Mouse (Mus musculus): Measurements from ENCODE around the gene C1galt1. TPM values are rescaled to one million over a fixed set of nuclear protein-coding genes. Genes with fewer than 3 reads are reported as not detected.
A peak's percentile ranks its signal among the peaks of the same experiment; 100 is the strongest.

C1galt1 gene
- polyA plus RNA-seq, 1 experiment, result 4.7 TPM

DNA sequence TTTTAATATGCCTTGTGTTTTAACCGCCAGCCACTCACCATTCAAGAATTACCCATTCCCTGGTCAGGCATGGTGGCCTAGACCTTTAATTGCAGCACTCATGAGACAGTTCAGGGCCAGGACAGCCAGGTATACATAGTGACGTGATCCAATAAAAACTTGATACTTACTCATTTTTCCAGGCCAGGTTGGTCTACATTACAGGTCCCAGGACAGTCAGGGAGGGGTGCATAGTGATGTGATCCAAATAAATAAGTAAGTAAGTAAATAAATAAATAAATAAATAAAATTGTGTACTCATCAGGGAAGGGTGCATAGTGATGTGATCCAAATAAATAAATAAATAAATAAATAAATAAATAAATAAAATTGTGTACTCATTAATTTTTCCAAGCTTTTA lies 6.4 kb downstream of the C1galt1 start:
- TF ChIP-seq GATA1 (IDR thresholded peaks at IDR 0.05; ENCODE audit: low read length), result no peak

DNA sequence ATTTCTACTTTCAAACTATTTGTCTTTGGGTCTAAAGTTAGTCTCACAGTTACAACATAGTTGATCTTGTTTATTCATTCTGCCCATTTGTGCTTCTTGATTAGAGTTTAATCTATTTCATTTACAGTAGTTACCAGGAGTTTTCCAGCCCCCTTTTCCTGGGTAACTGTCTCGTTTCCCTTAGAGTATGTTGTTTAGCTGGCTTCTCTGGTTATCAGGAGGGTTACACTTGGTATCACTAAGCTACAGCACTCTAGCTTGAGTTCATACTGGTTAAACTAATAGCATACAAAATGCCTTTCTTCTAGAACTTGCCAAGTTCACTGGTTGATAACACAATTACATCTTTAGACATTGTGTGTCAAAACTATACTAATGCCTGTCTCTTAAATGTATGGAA lies 8.3 kb downstream of the C1galt1 start:
- no peak for TF ChIP-seq GATA1 (IDR thresholded peaks at IDR 0.05; ENCODE audit: low read length)

DNA sequence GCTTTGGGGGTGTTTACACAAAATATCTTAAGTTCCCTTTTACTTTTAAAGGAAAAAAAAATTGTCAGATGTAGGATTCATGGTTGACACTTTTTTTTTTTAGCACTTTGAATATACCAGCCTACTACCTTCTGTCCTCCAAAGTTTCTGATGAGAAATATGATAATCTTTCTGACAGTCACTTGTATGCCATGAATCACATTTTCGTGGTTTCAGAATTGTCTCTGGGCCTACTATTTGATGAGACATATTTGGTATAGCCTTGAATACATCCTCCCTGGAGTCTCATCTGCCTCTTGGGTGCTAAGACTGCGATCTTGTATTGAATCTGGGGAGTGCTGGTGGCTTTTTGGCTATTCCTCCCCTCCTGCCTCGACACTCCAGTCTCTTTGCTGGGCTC lies 8.8 kb downstream of the C1galt1 start:
- TF ChIP-seq GATA1 (IDR thresholded peaks at IDR 0.05; ENCODE audit: low read length), result no peak

DNA sequence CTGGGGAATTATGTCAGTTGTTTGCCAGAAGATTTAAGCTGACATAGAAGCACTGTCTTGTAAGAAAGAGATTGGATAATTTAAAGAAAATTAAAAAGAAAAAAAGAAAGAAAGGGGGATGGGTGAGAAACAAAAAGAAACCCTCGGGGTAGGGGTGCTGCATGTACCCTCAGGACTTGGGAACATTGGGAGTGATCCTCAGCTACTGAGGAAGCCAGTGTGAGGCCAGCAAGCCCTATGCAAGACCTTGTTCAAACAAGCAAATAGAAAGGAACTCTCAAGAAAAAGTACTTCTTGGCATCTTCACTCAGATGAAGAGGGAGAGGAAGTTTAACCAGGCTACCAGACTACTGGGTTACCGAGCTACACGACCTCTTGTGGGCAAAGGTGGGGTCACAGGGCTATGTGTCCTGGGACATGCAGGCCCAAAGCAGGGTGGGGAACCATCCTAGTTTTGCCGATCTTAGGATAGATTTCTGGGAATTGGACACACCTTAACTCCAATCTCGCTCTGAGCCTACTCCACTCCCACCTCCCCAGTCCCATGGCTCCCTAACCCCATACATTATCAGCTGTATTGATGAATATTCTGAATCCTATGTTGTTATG lies 12.1 kb downstream of the C1galt1 start:
- TF ChIP-seq GATA1 (IDR thresholded peaks at IDR 0.05; ENCODE audit: low read length), result no peak

GRCm38 (mm10) chr6:7857356-7858247 lies 13.0 kb downstream of the C1galt1 start:
- peak; percentile 22 for TF ChIP-seq GATA1 (IDR thresholded peaks at IDR 0.05; ENCODE audit: low read length)

GRCm38 (mm10) chr6:7858586-7858985 lies 13.9 kb downstream of the C1galt1 start:
- TF ChIP-seq GATA1 (IDR thresholded peaks at IDR 0.05; ENCODE audit: low read length), result no peak

DNA sequence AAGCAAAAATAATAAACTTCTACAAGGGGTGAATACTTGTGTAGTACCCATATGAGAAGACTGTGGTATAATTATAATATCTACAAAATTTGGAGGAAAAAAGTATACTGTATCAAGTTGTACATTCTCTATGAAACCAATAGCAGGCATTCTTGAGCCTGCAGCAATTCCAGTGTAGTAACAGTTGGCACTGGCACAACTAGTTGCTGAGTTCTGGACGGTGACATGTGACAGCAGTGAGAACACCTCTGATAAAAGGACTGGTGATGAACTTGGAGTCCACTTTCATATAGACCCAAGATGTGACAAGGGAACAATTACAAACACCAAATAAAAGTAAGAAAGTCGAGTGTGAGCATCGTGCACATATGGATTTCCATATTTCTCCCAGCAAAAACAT lies 14.5 kb downstream of the C1galt1 start:
- TF ChIP-seq GATA1 (IDR thresholded peaks at IDR 0.05; ENCODE audit: low read length), result no peak

GRCm38 (mm10) chr6:7861033-7861432 lies 16.4 kb downstream of the C1galt1 start:
- TF ChIP-seq GATA1 (IDR thresholded peaks at IDR 0.05; ENCODE audit: low read length), result no peak

DNA sequence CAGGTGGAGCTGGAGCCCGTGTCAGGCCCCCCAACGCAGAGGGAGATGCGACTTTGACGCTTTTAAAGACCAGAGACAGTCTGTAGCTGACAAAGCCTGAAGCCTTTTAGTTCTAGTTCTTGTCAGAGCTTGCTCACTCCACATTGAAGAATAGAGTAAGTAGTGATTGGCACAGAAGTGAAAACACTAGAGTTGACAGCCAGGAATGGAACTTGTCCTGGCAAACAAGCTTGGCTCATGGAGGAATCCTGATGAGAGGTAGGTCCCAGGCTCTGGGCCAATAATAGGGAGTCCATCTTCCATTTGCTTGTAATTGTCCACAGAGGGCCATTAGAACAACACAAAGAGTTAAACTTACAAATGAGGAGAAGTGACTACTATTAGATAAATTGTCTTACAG lies 18.7 kb downstream of the C1galt1 start:
- TF ChIP-seq GATA1 (IDR thresholded peaks at IDR 0.05; ENCODE audit: low read length), result no peak

DNA sequence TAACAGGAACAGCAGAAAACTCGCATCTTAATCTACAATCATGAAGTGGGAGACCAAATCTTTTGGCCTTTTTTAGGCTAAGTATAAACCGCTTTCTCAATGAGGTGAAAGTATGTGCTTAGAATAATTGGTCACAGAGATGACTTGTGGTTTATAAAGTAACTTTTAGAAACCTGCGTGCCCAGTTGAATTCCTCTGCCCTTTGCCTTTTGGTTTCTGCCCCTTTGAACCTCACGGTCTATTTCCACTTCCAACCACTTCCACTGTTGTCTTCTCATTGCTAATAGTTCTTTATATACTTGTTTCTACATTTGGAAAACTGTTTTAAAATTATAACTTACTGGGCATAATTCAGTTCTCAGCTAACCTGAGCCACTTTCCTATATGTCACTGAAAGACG lies 32.2 kb downstream of the C1galt1 start:
- no peak for TF ChIP-seq GATA1 (IDR thresholded peaks at IDR 0.05; ENCODE audit: low read length)

- TF ChIP-seq GATA1 (IDR thresholded peaks at IDR 0.05; ENCODE audit: low read length), result peak; percentile 27
Observed at GRCm38 (mm10) chr6:7881595-7882128, 37.0 kb downstream of the C1galt1 start.

- no peak for TF ChIP-seq GATA1 (IDR thresholded peaks at IDR 0.05; ENCODE audit: low read length)
Observed at GRCm38 (mm10) chr6:7882520-7882919, 37.9 kb downstream of the C1galt1 start.

DNA sequence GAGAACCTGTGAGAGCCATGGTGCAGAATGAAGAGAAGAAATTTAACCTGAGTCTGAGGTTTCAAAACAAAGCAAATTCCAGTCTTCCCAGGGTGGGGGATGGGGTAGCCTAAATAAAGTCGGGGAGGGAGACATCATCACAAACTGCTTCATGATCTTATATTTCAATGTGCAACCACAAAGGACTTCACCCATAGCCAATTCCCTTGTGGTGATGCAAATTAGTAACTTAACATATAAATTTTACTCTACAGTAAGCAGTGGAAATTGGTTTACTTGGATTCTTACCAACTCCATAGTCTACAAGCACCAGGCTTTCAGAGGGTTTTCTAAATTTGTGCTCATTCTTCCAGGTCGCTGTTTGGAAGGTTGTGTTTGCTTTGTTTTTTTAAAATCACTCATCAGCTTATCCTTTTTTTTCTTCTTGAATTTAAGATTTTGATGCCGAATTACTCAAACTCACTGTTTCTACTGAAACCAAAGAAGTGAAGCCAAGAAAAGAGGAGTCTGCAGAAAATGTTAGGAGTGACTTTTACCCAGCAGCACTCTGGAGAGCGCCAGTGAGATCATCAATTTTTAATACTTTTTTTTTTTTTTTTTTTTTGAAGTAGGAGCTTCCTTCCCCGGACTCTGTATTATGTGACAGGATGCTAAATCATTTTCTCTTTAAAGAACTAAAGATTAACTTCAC lies 41.5 kb downstream of the C1galt1 start:
- no peak for TF ChIP-seq GATA1 (IDR thresholded peaks at IDR 0.05; ENCODE audit: low read length)

GRCm38 (mm10) chr6:7886685-7887004 lies 42.0 kb downstream of the C1galt1 start:
- TF ChIP-seq GATA1 (IDR thresholded peaks at IDR 0.05; ENCODE audit: low read length), result no peak

DNA sequence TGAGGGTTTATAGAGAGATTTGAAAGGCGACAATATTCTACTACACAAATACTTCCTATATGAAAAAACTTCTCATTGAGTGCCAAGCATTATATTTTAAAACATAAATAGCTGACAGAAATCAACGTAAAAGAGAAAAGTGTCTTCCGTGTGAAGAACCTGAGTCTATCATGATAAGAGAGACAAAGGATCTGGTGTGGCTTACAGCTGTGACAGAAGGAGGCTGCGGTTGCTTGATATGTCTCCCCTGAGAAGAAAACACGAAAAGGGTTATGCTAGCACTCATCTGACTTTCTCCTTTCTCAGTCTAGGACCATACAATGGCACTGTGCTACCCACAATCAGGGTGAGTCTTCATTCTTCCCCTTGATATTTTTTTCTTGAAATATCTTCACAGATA lies 51.7 kb downstream of the C1galt1 start:
- TF ChIP-seq GATA1 (IDR thresholded peaks at IDR 0.05; ENCODE audit: low read length), result no peak

GRCm38 (mm10) chr6:7912015-7912414 lies 67.4 kb downstream of the C1galt1 start:
- no peak for TF ChIP-seq GATA1 (IDR thresholded peaks at IDR 0.05; ENCODE audit: low read length)

Other genes starting within 250 kb of the C1galt1 start
- gene Asns, start 151.6 kb upstream of the C1galt1 start, polyA plus RNA-seq (2012), result 72.5 and 76.8 TPM in 2 replicates

Data from G1E-ER4 (cell line).